Mouse (Mus musculus) cerebellum, adult 18-20 months (tissue): ENCODE results near the gene Cdc20b.

Source experiments
- DNase-seq, 2 experiments: peaks; one replicate each; pipeline ENCODE4 v3.0.0; 2021

The Cdc20b gene

DNA sequence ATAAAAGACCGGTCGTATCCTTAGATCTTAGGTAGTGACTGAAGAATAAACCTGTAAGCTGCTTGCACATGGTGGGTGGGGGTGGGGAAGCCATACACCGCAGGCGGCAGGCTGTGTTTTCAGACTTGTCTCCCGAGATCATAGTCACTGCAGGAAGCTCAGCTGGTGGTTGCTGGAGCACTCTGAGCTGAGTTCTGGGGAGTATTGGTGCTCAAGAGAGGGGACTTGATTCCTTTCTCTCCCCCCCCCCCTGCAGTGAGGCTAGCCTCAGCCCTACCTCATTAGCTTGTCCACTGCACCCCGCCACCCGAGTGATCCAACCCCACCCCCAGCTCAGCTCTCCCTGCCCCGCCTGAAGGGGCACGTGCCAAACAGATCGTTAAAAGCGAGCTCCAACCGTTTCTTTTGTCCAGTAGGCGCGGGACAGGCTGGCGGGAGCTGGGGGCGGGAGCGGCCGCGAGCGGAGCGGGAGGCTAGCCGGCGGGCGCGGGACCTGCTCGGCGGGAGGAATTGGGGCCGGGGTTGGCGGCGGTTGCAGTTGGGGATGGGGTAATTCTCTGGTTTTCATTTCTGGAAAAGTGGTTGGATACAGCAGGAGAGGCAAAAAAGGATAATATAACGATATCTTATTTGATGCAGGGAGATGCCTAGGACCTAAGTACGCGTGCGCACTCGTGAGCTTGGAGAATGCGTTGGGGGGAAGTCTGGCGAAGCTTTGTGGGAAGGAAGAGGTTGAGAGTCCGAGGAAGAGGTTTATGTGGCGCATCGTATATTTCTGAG, 2.9 kb upstream of the Cdc20b start:
- peak; percentile 8 to 37 for DNase-seq

DNA sequence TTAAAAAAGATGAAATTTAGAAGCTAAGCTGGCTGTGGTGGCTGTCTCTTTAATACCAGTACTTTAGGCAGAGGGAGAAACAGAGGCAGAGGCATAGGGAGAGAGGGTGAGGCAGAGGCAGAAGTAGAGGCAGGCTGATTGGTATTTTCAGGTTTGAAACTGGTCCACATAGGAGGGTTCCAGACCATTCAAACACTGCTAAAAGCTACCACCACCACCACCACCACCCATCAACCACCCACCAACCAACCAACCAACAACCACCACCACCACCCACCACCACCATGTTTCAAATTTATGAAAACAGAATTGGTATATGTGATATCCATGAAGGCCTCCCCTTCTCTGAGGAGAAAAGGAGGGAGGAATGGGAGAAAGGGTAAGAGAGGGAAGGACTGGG, 2.1 kb upstream of the Cdc20b start:
- no peak for DNase-seq

DNA sequence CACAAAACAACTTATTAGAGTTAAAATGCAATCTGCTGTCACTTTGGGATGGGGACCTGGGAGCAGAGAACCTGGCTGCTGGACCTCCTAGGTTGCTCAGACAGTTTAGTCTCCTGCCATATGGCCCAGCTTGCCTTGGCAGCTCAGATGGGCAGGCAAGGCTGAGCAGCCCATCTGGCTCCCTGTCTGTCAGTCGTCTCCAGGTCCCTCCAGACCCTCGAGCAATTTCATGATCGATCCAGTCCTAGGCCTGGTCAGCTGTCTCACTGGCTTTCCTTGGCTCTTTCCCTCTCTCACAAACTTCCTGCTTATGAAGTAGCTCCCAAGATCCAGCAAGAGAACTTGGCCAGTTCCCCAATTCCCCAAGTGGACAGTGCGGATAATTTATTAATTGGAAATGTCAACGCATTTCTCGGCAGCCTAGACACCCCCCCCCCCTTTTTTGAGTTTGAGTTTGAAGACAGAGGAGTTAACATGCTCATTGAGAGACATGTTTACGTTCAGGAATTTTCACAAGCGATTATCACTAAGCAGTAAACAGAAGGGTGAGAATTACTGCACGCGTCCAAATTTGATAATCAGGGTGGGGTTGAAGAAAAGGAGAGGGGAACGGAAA, 532 bp upstream of the Cdc20b start:
- peak; percentile 48 to 56 for DNase-seq

DNA sequence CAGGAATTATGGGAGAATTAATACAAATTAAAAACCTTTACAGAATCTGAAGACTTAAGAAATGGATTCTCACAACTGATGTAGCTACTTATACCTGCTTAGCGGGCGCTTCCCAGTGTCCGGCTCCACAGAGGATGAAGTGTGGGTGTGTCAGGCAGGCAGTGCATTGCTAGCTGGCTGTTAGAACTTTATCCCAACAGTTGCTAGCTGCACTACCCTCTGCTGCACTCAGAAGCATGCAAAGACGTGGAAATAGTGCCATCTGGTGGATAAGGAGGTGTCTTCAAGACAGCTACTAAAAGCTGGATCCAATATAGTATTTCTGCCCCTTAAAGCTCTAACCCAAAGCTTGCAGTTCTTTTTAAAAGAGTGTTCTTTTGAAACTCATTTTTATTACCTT, 941 bp downstream of the Cdc20b start:
- DNase-seq, result peak; percentile 71 to 76

DNA sequence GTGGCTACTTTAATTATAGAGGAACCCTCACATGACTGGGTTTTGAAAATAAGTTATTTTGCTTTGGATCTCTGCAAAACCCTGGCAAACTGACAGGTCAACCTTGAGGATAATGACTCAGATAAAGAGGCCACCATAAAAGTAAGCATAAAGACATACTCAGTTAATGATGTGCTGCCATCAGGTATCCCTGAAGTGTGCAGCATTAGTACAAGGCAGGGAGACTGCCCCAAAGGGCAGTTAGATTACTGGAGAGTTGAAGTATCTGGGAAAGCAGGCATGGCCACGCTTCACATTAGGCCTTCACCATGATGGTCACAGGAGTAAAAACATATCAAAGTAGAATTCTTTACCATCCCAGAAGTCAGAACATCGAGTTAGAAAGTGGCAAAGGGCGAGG, 10.0 kb downstream of the Cdc20b start:
- DNase-seq, result no peak

DNA sequence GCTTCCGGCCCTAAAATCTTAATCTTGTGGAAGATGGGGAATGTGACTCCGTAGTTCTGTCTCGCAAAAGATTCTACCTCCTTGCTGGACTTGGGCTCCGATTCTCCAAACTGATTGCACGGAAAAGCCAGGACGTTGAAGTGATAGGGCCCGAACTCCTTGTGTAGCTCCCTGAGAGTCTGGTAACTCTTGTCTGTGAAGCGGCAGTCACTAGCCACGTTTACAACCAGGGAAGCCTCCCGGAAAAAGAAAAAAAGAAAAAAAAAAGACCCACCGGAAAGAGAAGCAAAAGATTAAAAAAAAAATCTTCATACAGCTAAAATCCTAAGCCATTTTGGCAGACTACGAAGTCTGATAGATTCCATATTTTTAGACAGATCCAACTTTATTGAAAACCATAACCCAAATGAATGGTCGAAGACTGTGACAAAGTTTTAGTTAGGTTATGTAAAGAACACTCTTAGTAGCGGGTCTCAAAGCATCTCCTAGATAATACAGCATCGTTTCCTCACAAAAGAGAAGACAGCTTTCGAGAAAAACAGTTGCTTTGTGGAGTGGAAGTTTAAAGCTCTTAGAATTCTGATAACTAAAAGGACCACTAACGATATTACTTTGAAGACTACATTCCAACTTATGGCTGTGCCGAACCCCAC, 10.7 kb downstream of the Cdc20b start:
- DNase-seq, result no peak

DNA sequence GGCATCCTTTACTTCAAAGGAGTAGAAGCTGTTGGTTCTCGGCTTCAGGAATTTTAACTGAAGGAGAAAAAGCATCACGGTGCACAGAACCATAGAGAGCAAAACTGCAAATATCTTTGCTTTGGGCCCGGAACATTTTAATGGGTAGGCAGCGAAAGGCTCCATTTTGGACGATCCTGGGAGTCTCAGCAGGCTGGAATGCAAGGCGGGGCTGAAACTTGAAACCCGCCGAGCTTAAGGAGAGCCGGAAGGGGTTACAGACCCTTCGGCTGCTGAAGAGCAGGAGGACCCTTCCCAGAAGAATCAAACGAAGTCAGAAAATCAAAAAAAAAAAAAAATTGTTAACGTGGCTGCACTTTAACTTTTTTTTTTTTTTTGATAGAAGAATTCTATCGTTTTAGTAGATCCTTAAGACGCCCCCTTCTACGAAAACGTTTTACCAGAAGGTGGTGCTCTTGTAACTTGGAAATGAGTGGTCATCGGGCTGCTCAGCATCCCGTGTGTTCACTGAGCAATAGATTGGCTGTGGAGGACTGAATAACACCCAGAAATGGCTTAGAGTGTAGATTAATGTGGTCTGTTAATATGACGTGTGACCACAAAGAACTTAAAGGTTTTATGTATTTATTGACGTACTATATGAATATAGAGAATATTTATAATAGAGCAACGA, 11.4 kb downstream of the Cdc20b start, which contains the start of gene Gpx8:
Gpx8 (minus strand) TSS at position 200 of the 673 bp plus-strand sequence.
- DNase-seq, result no peak

DNA sequence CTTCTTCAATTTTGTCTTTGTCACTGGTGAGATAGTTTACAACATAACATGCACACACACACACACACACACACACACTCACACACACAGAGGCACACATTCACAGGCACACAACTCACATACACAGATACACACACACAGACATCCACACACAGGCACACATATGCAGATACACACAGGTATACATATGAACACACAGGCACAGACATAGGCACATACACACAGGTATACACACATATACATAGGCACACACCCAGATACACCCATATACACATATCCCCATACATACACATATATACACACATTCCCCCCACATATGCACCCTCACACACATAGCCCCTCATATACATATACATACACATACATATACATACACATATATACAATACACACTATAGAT, 12.1 kb downstream of the Cdc20b start:
- no peak for DNase-seq

DNA sequence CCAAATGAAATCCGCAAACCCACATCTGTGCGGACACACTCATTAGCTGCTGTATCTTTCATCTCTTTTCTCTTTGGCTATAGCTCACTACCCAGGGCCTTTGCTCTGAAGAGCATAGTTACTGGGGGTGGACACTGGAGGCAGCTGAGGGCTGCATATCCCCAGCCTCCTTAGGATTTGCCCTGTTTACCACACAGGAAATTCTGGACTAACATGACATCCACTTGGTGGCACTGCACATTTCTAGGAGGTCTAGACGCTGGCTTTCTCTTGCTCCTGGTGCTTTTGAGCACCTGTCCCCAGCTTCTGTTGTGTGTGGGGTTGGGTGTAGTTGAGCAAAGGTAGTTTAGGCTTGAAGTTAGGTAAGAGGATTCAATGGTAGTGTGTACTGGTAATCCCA, 12.7 kb downstream of the Cdc20b start:
- no peak for DNase-seq

DNA sequence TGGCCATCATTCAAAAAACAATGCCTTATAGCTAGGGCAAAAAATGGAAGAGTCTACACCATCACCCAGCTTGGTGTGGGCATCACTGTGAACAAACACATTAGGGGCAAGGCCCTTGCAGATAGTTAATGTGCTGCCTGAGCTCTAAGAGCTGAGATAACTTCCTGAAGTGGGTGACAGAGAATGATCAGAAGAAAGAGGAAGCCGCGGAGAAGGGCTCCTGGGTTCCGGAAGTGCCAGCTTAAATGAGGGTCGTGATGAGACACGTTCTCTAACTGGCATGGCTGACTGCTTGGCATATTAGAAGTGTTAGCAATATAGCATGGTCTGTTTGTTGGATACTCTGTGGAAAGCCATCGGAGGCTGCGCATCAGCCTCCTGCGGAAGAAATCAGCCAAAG, 19.3 kb downstream of the Cdc20b start:
- DNase-seq, result no peak

DNA sequence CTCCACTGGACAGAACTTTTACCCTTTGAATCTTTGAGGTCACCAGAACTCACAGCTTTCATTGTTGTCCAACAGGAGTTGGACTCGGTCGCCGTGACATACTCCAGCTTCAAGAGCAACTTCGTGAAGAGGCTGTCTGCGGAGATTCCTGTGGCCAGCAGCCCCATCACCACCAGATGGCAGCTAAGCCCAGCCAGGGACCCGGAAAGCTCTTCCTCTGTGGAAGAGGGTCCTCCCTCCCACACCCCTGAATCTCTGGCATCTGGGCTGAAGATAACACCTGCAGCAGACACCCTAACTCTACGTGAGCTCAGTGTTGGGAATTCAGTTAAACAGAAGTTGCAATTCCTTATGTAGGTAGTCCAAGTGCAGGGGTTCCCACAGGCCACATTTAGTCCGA, 20.9 kb downstream of the Cdc20b start:
- no peak for DNase-seq

DNA sequence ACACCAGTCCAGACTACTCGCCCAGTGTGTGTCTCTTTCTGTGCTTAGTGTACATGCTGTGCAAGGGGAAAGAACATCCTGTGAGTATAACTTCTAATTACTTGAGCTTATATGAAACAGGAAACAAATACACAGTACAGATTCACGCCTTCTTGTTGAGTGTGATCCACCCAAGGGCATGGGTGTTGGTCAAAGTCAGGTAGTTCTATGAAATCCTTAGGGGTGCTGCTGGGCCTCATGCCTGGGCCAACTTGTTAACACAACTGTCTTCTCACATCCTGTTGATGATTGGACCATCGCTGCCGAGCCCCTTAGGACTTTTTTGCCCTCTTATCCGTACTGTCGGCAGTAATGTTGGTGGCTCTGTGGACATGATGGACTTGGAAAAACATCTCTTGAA, 26.8 kb downstream of the Cdc20b start:
- no peak for DNase-seq

DNA sequence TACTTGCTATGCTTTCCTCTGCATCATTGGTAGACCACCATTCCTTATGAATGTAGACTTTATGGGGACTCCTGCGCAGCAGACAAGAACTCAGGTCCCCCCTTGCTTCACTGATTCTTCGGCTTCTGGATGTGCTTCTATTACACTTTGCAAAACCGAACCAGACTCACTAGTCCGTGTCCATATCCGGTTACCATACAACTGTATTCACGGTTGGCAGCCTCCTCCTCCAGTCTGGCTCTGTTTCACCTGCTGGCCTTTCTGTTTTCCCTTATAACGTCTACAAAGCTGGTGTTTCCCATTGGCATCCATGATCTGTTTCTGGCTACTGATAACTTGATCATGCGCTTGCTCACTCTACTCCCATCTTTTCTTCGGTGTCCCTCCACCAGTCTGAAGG, 29.6 kb downstream of the Cdc20b start:
- no peak for DNase-seq

DNA sequence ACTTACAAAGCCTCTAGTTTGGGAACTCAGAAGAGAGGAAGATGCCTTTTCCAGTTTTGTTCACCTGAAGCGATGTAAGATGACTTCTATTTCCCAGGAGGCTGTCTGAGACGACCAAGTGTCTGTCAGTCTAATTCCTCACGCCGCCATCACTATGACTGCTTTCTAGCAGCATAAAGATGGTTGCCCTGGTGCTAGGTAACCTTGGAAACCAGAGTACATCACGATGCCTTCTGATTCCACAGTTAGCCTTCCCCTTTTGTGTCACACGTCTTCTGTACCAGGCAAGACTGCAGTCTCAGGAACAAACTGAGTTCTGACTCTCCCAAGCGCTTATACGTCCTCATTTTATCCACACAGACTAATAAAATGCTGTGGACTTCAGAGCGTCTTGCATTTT, 44.1 kb downstream of the Cdc20b start:
- DNase-seq, result no peak

DNA sequence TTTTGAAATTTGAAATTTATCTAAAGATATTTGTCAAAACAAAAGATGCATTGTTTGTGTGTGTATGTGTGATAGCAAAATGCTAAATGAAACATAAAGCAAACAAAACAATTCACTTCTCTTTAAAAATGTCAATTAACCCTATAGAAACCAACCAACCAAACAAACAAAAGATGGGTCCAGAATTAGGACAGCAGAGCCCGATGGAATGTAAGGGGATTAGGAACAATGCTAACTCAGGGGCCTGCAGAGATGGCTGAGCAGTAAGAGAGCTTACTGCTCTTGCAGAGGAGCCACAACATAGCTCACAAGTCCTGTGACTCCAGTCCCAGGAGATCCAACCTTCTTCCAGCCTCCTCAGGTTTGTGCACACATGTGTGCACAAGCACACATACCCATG, 47.2 kb downstream of the Cdc20b start:
- DNase-seq, result no peak

DNA sequence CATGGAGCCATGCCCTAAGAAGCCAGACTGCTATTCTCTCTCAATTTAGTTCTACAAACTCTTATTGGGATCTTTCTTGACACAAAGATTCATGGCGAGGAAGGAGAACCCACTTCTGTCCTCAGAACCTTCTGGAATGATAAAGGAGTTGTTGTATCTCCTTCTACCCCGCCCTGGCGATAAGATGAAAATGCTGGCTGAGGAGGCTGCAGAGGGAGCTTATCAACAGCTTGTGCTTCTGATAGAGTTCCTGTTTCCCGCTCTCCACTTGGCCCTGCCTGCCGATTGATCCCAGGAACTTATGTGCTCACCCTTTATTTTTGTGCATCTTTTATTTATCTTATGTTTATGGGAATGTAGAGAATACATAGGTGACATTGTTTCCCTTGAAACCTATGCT, 49.8 kb downstream of the Cdc20b start:
- no peak for DNase-seq

DNA sequence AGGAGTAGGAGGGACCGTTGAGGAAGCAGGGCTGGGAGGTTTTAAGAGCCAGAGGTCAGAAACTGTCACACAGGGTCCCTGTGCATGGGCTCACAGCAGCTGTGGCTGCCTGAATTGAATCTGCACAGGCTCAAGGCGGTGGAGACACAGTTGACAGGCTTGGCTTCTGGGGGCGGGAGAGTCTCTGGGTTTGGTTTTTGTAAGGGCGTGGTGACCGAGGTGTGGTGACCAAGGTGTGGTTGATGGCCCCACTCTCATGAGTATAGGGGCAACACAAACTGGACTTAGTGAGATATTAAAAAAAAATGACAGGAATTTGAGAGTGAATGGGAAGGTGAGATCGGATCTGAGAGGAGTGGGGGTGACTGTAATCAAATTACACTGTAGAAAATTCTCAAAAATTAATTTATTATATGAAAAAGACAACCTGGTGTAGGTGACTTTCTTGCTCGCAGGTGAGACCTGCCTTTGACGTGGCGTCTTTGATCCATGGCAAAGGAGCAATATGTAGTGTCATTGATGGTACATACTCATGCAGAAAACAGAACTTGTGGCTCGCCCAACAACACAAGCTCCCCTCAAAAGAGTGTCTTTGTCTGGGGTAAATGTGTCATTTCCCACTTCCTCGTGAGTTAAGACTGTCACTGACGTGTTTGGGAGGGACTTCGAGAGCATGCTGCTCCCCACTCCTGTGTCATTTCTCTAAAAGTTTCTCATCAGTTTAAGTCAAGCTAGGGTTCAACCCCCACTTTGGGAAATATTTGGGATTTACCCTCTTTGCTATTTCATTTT, 52.5 kb downstream of the Cdc20b start:
- no peak for DNase-seq

DNA sequence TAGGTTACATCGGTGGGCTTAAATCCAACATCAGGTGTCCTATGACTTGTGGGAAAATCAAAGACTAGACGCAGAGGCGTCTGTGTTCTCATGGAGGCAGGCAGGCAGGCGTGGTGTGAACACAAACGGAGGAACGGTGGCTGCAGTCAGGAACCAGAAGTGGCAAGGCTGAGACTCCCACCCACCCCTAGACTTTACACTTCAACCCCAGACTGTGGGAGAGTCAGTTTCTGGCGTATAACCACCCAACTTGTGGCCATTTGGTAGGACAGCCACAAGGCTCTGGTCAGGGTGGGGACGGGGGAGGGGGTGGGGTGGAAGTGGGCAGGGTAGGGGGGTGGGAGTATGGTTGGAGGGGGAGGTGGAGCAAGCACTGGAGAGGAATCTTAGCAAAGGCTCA, 55.6 kb downstream of the Cdc20b start:
- no peak for DNase-seq

DNA sequence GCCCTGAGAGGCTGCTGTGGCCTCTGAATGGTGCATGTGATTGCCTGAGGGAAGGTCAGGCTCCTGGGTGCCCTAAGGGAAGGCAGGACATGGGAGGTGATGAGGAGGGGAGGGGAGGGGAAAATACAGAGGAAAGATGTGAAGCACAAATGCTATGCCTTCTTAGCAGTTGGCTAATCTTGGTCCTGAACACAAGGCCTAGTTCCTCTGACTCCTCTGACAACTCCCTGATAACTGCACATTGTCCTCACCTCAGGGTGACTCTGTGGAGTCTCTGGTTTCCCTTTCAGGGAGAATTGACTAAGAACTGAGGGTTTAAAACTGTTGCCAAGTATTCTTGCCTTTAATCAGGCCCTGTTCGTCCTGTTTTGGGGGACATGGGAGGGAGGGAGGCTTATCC, 59.7 kb downstream of the Cdc20b start:
- no peak for DNase-seq

DNA sequence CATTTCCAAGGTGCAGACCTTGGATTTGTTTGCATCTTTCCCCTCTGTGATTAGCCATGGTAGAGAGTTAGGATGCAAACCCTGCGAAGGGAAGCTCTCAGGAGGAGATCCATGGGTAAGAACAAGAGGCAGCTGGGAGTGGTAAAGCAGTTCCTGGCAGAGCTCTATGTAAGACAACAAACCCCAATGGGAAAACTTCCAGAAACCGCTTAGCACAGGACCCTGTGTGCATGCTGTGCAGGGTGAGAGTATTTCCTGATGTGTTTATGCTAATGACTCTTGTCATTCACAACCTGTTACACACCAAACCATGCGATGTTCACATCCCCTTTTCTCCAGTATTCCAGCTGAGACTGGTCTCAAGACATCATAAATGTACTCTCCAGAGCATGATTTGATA, 62.1 kb downstream of the Cdc20b start:
- no peak for DNase-seq

DNA sequence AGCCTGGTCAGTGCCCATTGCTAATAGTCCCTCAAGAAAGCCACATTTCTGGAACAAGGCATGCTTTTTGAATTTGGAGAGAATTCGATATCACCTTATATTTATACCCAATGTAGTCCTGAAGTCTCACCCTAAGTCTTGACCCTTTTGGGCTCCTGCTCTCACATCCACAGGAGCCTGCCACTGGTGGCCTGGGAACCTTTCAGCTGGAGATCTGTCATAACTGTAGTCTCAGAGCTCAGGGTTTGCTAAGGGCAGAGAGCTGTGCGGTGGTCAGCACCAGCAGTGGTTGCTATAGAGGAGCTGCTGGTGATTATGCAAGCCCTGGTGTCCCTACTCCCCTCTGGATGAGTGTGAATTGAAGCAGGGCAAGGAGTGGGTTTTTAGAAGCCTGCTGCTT, 63.5 kb downstream of the Cdc20b start:
- no peak for DNase-seq

DNA sequence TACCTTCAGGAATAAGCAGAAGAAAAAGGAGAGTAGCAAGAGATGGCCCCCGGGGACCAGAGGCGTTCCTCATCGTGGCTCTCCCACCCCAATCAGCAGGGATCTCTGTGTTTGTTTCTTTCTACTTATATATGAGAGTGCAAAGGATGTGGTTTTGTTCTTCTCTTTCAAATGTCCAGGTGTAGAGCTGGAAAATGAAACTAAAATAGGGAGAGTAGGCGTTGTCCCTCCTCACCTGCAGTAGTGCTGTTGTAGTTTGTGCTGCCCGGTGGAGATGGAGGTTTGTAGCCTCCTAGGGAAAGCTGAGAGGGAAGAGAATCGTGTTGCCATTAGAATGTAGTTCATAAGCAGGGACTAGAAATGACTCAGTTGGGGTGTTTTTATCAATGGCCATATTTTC, 66.0 kb downstream of the Cdc20b start, which contains the start of gene Gzma:
Gzma (minus strand) TSS at position 103 of the 400 bp plus-strand sequence.
- no peak for DNase-seq

DNA sequence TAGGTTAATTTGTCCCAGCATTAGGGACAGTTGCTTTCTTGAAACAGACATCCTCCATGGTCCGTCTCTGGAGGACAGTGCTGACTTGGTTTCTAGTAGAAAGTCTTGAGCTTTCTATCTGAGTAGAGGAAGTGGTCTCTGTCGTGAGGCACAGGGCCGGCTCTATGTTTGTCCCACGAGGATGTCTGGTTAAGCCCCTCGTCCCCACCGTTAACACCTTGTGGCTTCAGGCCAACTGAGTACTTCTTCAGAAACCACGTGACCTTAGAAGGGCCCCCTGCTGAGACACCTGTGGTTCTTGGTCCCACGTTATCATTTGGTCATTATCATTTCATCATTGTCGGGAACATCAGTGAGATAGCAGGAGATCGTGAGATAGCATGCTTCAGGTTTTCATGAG, 66.9 kb downstream of the Cdc20b start:
- no peak for DNase-seq
